Mouse (Mus musculus) heart, postnatal 0 days (tissue): ENCODE data around the gene Fuca1.

ENCODE experiments used
- CTCF ChIP-seq: IDR thresholded peaks from 2 replicates; pipeline ENCODE4 v1.5.1; 2016; ENCODE audit warnings: antibody characterized with exemption, control low read depth, low read depth
- EP300 ChIP-seq: IDR thresholded peaks from 2 replicates; pipeline ENCODE4 v1.6.1; 2016; ENCODE audit warnings: antibody characterized with exemption, low read depth

DNA sequence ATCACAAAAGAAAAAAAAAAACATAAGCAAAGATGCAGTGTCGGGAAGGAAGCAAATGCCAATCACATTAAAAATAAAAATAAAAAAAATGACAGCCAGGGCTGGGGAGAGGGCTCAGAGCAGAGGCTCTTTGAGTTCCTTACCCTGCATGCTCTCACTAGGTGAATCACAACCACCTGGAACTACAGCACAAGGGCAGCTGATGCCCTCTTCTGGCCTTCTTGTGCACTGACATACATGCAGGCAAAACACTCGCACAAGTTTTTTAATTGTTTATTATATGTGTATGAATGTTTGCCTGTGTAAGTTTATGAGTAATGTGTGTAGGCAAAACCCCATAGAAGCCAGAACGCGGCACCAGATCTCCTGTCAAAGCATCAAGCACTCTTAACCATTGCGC lies 11.3 kb downstream of the Fuca1 start:
- TF ChIP-seq CTCF (peak; percentile 71), EP300 (no peak)
